Mouse (Mus musculus) liver, embryonic 16.5 days (tissue): Measurements from ENCODE around the gene Gng7. TPM values are rescaled to one million over a fixed set of nuclear protein-coding genes. Genes with fewer than 3 reads are reported as not detected.
A peak's percentile ranks its signal among the peaks of the same experiment; 100 is the strongest.

Experiments
- ATAC-seq: fragments of 200-750 bp; cut with Nextera tagmentation; 2 replicates; pipeline ENCODE4 v1.8.0; 2017; ENCODE audit warnings: low read depth, mild to moderate bottlenecking, moderate number of reproducible peaks, moderate library complexity
- H3K27ac ChIP-seq: fragments of 300-500 bp; sonication (generic); 2 replicates; pipeline ENCODE4 v1.5.1; 2014; ENCODE audit warnings: mild to moderate bottlenecking, low read length
- H3K27me3 ChIP-seq: fragments of 300-500 bp; sonication (generic); 2 replicates; pipeline ENCODE4 v1.6.1; 2014; ENCODE audit warnings: low read depth, low read length, mixed read lengths; ENCODE audit not compliant: control insufficient read depth, insufficient read depth
- H3K36me3 ChIP-seq: fragments of 300-500 bp; sonication (generic); 2 replicates; pipeline ENCODE4 v1.6.1; 2014; ENCODE audit warnings: mild to moderate bottlenecking; ENCODE audit not compliant: control insufficient read depth, insufficient read depth
- H3K4me1 ChIP-seq: fragments of 300-500 bp; sonication (generic); 2 replicates; pipeline ENCODE4 v1.6.1; 2014; ENCODE audit warnings: low read depth, low read length, mixed read lengths; ENCODE audit not compliant: control insufficient read depth
- H3K4me2 ChIP-seq: fragments of 300-500 bp; sonication (generic); 2 replicates; pipeline ENCODE4 v1.6.1; 2014; ENCODE audit warnings: low read depth, low read length, mixed read lengths
- H3K4me3 ChIP-seq: fragments of 300-500 bp; sonication (generic); 2 replicates; pipeline ENCODE4 v1.5.1; 2014; ENCODE audit warnings: low read depth, mild to moderate bottlenecking, low read length
- H3K9ac ChIP-seq: fragments of 300-500 bp; sonication (generic); 2 replicates; pipeline ENCODE4 v1.6.1; 2014; ENCODE audit warnings: low read depth, low read length
- H3K9me3 ChIP-seq: fragments of 300-500 bp; sonication (generic); replicated peaks from 2 replicates; pipeline ENCODE4 v1.6.1; 2016; ENCODE audit warnings: low read length; ENCODE audit not compliant: control insufficient read depth
- WGBS: fragments of 180-500 bp; shearing (Covaris S2); extraction: QIAGEN DNeasy Blood & Tissue Kit; methylation state at CpG from one replicate; pipeline ENCODE4 v1.1.7; 2014; ENCODE audit not compliant: insufficient replicate concordance; 5-methylcytosine and 5-hydroxymethylcytosine counted together
- polyA plus RNA-seq: library from polyadenylated mRNA; unstranded; fragments of >200 nt; fragmentation: Nextera tagmentation; extraction: Ambion mirVana; gene quantifications from 2 replicates; pipeline ENCODE4 v1.2.1, GENCODE M21; 2015

Gng7 gene
- polyA plus RNA-seq, 1 experiment from 2014 or later = 0.44 TPM

DNA sequence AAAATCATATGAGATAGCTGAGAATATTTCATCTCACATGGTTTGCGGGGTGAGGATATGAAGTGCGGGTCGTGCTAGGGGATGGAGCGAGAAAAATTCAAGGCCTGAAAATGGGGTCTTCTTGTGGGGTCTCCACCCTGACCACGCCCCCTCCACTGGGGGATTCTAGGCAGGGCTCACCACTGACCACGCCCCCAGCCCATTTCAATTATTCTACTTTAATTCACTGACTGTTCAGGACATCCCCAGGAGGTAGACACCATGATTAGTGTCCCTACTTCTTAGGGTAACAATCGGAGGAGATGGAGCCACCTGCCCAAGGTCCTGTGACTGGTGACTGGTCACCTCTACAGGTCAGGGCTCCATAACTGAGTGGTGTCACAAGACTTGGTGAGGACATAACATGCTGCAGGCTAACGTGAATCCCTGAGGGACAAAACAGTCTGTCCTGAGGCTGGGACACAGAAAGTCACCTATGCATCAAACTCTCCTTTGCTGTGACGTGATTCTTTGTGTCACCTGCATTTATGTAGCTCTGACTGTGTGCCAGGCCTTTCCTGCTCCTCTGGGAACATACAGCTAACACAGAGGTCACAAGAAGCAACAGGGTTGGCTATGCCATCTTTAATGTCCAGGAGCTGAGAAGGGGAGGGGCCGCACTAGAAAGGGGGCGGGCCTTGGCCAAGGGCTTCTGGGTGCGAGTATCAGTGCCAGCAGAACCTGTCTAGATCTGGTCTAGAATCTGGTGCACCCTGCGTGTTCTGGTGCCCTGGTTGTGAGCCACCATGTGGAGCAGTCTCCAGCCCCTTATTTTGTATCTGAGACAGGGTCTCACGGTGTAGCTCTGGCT, 80.4 kb downstream of the Gng7 start:
- no peak for ATAC-seq
- 49% methylated on average over 14 of the region's 14 CpGs for WGBS
- H3K9me3 ChIP-seq = no peaks in the 10 kb centered on the region
- H3K4me2 ChIP-seq = no peak overlapping the region
- H3K4me3 ChIP-seq = no peak overlapping the region
- H3K9ac ChIP-seq = no peak overlapping the region
- no peak overlapping the region for H3K27ac ChIP-seq
- peaks cover 49% of the 10 kb centered on the region for H3K4me1 ChIP-seq
- no peaks in the 10 kb centered on the region for H3K36me3 ChIP-seq
- H3K27me3 ChIP-seq = peaks cover 81% of the 10 kb centered on the region

DNA sequence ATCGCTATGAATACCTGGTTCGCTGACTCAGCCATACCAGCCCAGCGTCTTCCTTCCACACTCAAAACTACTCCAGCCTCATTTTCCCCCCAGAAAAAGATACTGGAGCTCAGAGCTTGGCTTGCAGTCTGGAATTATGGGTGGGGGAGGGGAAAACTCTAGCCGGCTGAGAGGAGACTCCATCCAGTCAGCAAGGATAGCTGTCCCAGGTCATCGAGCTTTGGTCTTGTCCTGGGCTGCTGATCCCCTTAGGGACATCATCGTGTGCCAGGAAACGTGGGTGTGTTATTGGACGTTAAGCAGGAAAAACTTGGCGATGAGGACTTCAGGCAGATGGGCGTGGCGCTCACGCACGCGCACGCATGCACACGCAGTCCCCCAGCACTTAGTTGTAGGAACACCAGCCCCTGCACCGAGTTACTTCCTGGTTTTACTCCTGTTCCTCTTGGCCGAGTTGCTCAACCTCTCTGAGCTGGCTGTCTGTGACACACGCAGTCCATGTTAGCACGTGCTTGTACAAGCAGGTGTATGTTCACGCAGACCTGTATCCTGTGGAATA, 81.2 kb downstream of the Gng7 start:
- 2% methylated on average over 21 of the region's 21 CpGs for WGBS
- Histone ChIP-seq H3K4me1 (peaks cover 53% of the 10 kb centered on the region), H3K9me3 (no peaks in the 10 kb centered on the region), H3K4me2 (peak overlapping the region; percentile 92), H3K27me3 (peaks cover 85% of the 10 kb centered on the region), H3K4me3 (peak overlapping the region; percentile 18), H3K9ac (no peak overlapping the region), H3K27ac (no peak overlapping the region), H3K36me3 (no peaks in the 10 kb centered on the region)
- ATAC-seq = no peak

DNA sequence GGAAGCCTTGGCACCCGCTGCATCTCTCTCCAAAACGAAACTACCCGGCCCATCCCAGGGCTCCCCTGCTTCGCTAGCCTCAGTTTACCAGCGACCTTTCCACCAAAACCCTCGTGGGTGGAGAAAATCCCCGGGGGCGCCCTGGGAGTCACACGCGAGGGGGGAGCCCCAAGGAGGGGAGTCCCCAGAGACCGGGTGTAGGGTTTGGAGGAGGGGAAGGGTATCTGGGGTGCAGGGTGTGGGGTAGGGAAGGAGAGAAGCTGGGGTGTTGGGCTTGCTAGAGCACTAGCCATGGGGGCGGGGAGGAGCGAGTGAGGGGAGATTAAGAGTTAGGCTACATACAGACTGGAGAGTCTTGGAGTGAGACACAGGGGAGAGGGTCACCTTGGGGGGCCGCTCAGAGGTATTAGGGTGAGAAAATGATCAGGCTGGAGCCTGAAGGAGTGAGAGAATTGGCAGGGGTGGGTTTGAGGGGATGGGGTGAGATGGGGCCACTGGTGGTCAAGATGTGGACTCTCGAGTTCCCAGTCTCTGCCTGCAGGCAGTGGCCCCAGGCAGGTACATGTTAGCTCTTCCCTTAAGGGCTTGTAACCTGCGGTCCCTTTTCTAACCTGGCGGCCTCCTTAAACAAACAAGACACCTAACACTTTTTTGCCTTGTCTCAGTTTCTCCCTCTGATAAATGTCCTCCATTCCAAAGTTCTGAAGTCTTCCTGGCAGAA, 81.9 kb downstream of the Gng7 start:
- Histone ChIP-seq H3K9ac (no peak overlapping the region), H3K4me2 (peak overlapping the region; percentile 92), H3K36me3 (no peaks in the 10 kb centered on the region), H3K9me3 (no peaks in the 10 kb centered on the region), H3K4me3 (peak overlapping the region; percentile 42), H3K4me1 (peaks cover 53% of the 10 kb centered on the region), H3K27ac (no peak overlapping the region), H3K27me3 (peaks cover 83% of the 10 kb centered on the region)
- 2% methylated on average over 17 of the region's 17 CpGs for WGBS
- ATAC-seq = no peak

DNA sequence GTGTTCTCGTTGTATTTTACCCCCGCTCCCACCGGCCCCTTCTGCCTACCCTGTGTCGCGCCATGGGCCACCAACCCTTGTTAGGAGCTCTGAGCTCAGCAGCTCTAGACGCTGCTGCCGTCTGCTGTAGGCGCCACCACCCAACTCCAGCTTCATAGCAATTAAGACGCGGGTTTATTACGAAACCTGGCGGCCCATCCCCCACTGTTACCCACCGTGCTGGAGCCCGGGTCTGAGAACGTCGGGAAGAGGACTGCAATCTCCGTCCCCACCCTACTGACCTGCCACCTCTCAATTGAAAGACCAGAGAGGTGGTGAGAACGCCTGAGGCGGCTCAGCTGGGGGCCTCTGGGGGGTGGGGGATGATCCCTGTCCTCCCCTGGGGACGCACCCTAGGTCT, 82.5 kb downstream of the Gng7 start:
- no peak for ATAC-seq
- Histone ChIP-seq H3K27ac (no peak overlapping the region), H3K27me3 (peaks cover 77% of the 10 kb centered on the region), H3K4me1 (peaks cover 51% of the 10 kb centered on the region), H3K9me3 (no peaks in the 10 kb centered on the region), H3K36me3 (no peaks in the 10 kb centered on the region), H3K4me3 (peak overlapping the region; percentile 42), H3K9ac (no peak overlapping the region; the same call in 1 of the 2 replicates), H3K4me2 (peak overlapping the region; percentile 92)
- WGBS = under 1% methylated on average over 20 of the region's 20 CpGs

DNA sequence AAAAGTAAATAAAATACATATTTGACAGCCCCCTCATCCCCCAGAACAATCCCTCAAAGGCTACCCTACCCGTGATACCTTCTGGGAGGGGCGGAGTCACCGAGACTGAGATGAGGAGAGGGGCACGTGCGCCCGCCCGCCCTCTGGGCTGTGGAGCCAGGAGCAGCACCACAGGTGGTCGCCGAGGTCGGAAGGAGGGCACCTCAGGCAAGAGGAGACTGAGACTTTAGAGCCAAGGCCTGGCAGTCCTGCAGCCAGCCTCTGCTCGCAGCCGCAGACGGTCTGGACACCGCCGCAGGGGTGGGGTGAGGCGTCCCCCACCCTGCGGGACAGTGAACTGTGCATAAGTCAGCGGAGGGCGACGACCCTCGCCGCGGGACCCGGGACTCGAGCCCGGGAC, 83.0 kb downstream of the Gng7 start:
- no peak for ATAC-seq
- Histone ChIP-seq H3K9me3 (no peaks in the 10 kb centered on the region), H3K4me3 (peak overlapping the region; percentile 42; the same call in 1 of the 2 replicates), H3K4me1 (peaks cover 47% of the 10 kb centered on the region), H3K4me2 (peak overlapping the region; percentile 92), H3K27ac (no peak overlapping the region), H3K9ac (no peak overlapping the region; the same call in 1 of the 2 replicates), H3K27me3 (peaks cover 72% of the 10 kb centered on the region), H3K36me3 (no peaks in the 10 kb centered on the region)
- 4% methylated on average over 26 of the region's 26 CpGs for WGBS

DNA sequence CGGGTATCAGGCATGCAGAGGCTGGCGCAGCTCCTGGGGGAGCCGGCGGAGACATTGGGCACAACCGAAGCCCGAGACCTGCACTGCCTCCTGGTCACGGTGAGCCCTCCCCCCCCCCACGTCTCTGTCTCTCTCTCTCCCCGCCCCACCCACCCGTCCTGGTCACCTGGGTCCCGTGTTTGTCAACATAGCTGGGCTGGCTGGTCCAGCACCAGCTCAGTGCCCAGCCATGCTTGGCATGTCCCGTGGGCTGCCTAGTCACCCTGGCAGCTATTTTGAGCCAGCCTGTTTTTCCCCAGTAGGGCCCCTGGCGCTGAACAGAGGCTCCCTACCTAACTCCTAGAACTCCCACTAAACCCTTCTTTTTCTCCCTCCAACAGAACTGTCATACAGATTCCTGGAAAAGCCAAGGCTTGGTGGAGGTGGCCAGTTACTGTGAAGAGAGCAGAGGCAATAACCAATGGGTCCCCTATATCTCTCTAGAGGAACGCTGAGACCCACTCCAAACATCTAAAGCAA, 83.5 kb downstream of the Gng7 start:
- Histone ChIP-seq H3K9ac (no peak overlapping the region; the same call in 1 of the 2 replicates), H3K36me3 (no peaks in the 10 kb centered on the region), H3K4me1 (peaks cover 43% of the 10 kb centered on the region), H3K27ac (no peak overlapping the region), H3K27me3 (peaks cover 67% of the 10 kb centered on the region), H3K4me3 (peak overlapping the region; percentile 60), H3K4me2 (peak overlapping the region; percentile 92), H3K9me3 (no peaks in the 10 kb centered on the region)
- ATAC-seq = no peak
- 15% methylated on average over 14 of the region's 14 CpGs for WGBS

DNA sequence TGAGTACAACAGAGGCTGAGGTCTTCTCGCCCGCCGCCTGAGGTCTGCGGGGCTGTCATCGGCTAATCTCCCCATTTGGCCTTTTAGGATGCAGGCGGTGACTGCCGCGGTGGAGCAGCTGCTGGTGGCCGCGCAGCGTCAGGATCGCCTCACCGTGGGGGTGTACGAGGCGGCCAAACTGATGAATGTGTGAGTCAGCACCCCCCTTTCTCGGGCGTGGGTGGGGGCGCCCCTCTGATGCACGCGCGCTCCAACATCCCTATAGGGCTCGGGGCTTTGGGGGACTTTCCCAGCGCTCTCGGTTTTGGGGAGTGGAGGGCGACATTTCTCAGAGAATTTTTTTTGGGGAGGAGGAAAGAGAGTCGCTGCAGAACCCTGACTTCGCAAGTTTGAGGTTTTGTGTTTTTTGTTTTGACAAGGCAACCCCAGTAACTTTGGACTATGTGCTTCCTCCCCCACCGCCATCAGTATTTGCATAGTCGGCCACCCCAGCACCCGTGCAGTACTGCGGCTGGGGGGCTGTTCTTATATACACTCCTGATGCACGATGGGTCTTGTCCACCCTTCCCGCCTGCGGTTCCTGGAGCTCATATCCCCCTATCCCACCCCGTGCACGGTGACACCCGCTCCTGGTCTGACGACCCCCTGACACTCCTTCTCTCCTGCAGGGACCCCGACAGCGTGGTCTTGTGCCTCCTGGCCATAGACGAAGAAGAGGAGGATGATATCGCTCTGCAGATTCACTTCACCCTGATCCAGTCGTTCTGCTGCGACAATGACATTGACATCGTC, 84.2 kb downstream of the Gng7 start:
- Histone ChIP-seq H3K4me2 (peak overlapping the region; percentile 92), H3K4me1 (peaks cover 43% of the 10 kb centered on the region), H3K9ac (peak overlapping the region; percentile 42), H3K36me3 (no peaks in the 10 kb centered on the region), H3K27me3 (peaks cover 61% of the 10 kb centered on the region), H3K9me3 (no peaks in the 10 kb centered on the region), H3K27ac (no peak overlapping the region), H3K4me3 (peak overlapping the region; percentile 60)
- under 1% methylated on average over 45 of the region's 45 CpGs for WGBS
- ATAC-seq = no peak
